Mouse (Mus musculus) myocyte (in vitro differentiated cells): ENCODE data around the gene Dppa2.

Source experiments
- CEBPB ChIP-seq: IDR thresholded peaks from 2 replicates; pipeline ENCODE4 v1.6.1; 2011; ENCODE audit warnings: mild to moderate bottlenecking, moderate library complexity; ENCODE audit not compliant: poor library complexity, insufficient read depth, severe bottlenecking
- E2F4 ChIP-seq: IDR thresholded peaks from one replicate; pipeline ENCODE4 v1.6.1; 2011; ENCODE audit warnings: mild to moderate bottlenecking, control low read depth, moderate library complexity; ENCODE audit not compliant: insufficient read depth
- MAX ChIP-seq: IDR thresholded peaks from one replicate; pipeline ENCODE4 v1.6.1; 2011; ENCODE audit warnings: low read depth, mild to moderate bottlenecking, control low read depth
- MYOD1 ChIP-seq, 3 experiments: IDR thresholded peaks; one replicate each; pipeline ENCODE4 v1.6.1; 2011; ENCODE audit warnings: control low read depth in 2 of 3, low read depth in 2 of 3, mild to moderate bottlenecking in 2 of 3, moderate library complexity in 1 of 3; ENCODE audit not compliant: insufficient read length in 2 of 3, control insufficient read depth in 1 of 3
- POLR2A ChIP-seq: IDR thresholded peaks from one replicate; pipeline ENCODE4 v1.6.1; 2011; ENCODE audit warnings: low read depth, mild to moderate bottlenecking, control low read depth, moderate library complexity; ENCODE audit not compliant: insufficient read length
- POLR2AphosphoS2 ChIP-seq: IDR thresholded peaks from one replicate; pipeline ENCODE4 v1.6.1; 2011; ENCODE audit warnings: low read depth, control low read depth; ENCODE audit not compliant: insufficient read length
- SRF ChIP-seq: IDR thresholded peaks from one replicate; pipeline ENCODE4 v1.6.1; 2011; ENCODE audit warnings: low read depth; ENCODE audit not compliant: control insufficient read depth, insufficient read length
- TCF12 ChIP-seq: IDR thresholded peaks from one replicate; pipeline ENCODE4 v1.6.1; 2011; ENCODE audit warnings: mild to moderate bottlenecking, control low read depth; ENCODE audit not compliant: poor library complexity, insufficient read depth, severe bottlenecking
- TCF3 ChIP-seq: IDR thresholded peaks from one replicate; pipeline ENCODE4 v1.6.1; 2011; ENCODE audit warnings: low read depth, control low read depth; ENCODE audit not compliant: insufficient read length
- USF1 ChIP-seq: IDR thresholded peaks from one replicate; pipeline ENCODE4 v1.6.1; 2011; ENCODE audit warnings: low read depth, mild to moderate bottlenecking, control low read depth, moderate library complexity

DNA sequence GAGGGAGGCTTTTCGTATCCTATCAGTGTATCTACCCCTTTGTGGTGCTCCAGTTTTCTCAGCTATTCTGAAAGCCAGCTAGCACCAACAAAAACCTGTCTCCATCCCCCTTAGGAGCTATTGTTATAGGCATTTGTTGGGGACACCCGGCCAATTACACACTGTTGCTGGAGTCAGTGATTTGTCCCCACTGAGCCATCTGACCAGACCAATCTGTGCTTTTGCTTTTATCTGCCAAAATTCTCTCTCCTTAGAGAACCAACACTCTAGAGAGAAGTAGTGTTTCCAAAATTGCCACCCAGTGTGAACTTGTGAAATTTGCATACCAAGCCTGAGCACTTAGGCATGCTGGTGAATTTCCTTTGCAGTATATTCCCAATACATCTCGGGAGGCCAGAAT, 11.6 kb downstream of the Dppa2 start:
- no peak for TF ChIP-seq MYOD1 (IDR thresholded peaks at IDR 0.05; ENCODE audit: control insufficient read depth in 1 of 3, insufficient read length in 2 of 3, low read depth in 2 of 3)
- no peak for TF ChIP-seq MAX
- no peak for TF ChIP-seq POLR2A
- TF ChIP-seq POLR2AphosphoS2, result no peak
- TF ChIP-seq SRF, result no peak
- TF ChIP-seq TCF12, result no peak
- TF ChIP-seq CEBPB, result no peak
- TF ChIP-seq USF1, result no peak
- no peak for TF ChIP-seq TCF3
- no peak for TF ChIP-seq E2F4
